Mouse (Mus musculus) heart, adult 2 months (tissue): ENCODE results near the gene Steap3. TPM values are rescaled to one million over a fixed set of nuclear protein-coding genes. Genes with fewer than 3 reads are reported as not detected.
"Not testable (repeated sequence)": the region's sequence is repeated elsewhere in the genome, so short reads cannot be mapped to it uniquely, and the experiment has no call there.

Source experiments
- DNase-seq, 2 experiments: peaks; one replicate each; pipeline ENCODE4 v3.0.0; 2021
- H3K27ac ChIP-seq: fragments of 200-600 bp; 2 replicates; pipeline ENCODE4 v1.8.1; 2022
- H3K27me3 ChIP-seq: fragments of 200-500 bp; 2 replicates; pipeline ENCODE4 v1.6.1; 2012; ENCODE audit warnings: mild to moderate bottlenecking, low read length, inconsistent platforms, mixed read lengths; ENCODE audit not compliant: control insufficient read depth, insufficient read depth
- H3K36me3 ChIP-seq: fragments of 200-500 bp; 2 replicates; pipeline ENCODE4 v1.6.1; 2012; ENCODE audit warnings: low read length, inconsistent platforms; ENCODE audit not compliant: control insufficient read depth, insufficient read depth
- H3K4me1 ChIP-seq: fragments of 200-500 bp; 2 replicates; pipeline ENCODE4 v1.6.1; 2011; ENCODE audit warnings: low read length; ENCODE audit not compliant: control insufficient read depth, insufficient read depth
- H3K4me3 ChIP-seq: fragments of 200-600 bp; 2 replicates; pipeline ENCODE4 v1.8.1; 2022
- H3K79me2 ChIP-seq: fragments of 200-500 bp; replicated peaks from 2 replicates; pipeline ENCODE4 v1.6.1; 2012; ENCODE audit warnings: mild to moderate bottlenecking, inconsistent platforms, low read length, moderate library complexity, mixed read lengths; ENCODE audit not compliant: control insufficient read depth, insufficient read depth
- H3K9ac ChIP-seq: fragments of 200-500 bp; 2 replicates; pipeline ENCODE4 v1.6.1; 2012; ENCODE audit warnings: low read depth, mild to moderate bottlenecking, control low read depth, inconsistent platforms, low read length, mixed read lengths
- CTCF ChIP-seq: fragments of 200-600 bp; IDR thresholded peaks from 2 replicates; pipeline ENCODE4 v1.8.1; 2022; ENCODE audit warnings: antibody characterized with exemption, mild to moderate bottlenecking, moderate library complexity
- EP300 ChIP-seq: fragments of 200-500 bp; IDR thresholded peaks from 2 replicates; pipeline ENCODE4 v1.6.1; 2011; ENCODE audit warnings: low read depth, low read length, control low read depth; ENCODE audit not compliant: insufficient read depth
- POLR2A ChIP-seq: fragments of 200-500 bp; IDR thresholded peaks from 2 replicates; pipeline ENCODE4 v1.6.1; 2011; ENCODE audit warnings: mild to moderate bottlenecking, low read depth, low read length, control low read depth; ENCODE audit not compliant: insufficient read depth
- WGBS: fragments of 180-500 bp; shearing (Covaris S2); methylation state at CpG from one replicate; pipeline ENCODE4 v1.1.7; 2018; 5-methylcytosine and 5-hydroxymethylcytosine counted together
- intact Hi-C: fragments of 180-260 bp; cut with DNase I; formaldehyde crosslinking; loops from one replicate; pipeline ENCODE4 v1.15.1; 2025
- polyA plus RNA-seq: library from polyadenylated mRNA; depleted of rRNA; stranded (reverse); fragments of >200 nt; gene quantifications from 2 replicates; pipeline ENCODE4 v1.2.3, GENCODE M21; 2012
- total RNA-seq, 2 experiments: library from RNA; stranded (reverse); gene quantifications; 2 replicates each; pipeline ENCODE4 v1.2.3; 2021

Gene Steap3
- total and polyA plus RNA-seq, 3 experiments = 25.2 to 54.9 (median 27.9) TPM

GRCm38 (mm10) chr1:120289843-120290242, 17.3 kb upstream of the Steap3 start:
- no peak overlapping the region for H3K9ac ChIP-seq
- H3K27ac ChIP-seq = no peak overlapping the region
- H3K27me3 ChIP-seq = no peaks in the 10 kb centered on the region
- no peak overlapping the region for H3K4me3 ChIP-seq
- intact Hi-C loops = no loop called here
- no peaks in the 10 kb centered on the region for H3K79me2 ChIP-seq
- no peaks in the 10 kb centered on the region for H3K36me3 ChIP-seq
- H3K4me1 ChIP-seq = no peaks in the 10 kb centered on the region
- TF ChIP-seq CTCF (peak; percentile 42), EP300 (no peak)
- no peak for DNase-seq
- 40% methylated on average over 2 of the region's 2 CpGs for WGBS

- Histone ChIP-seq H3K27me3 (no peaks in the 10 kb centered on the region), H3K9ac (no peak overlapping the region), H3K4me1 (no peaks in the 10 kb centered on the region), H3K4me3 (no peak overlapping the region), H3K79me2 (no peaks in the 10 kb centered on the region), H3K36me3 (no peaks in the 10 kb centered on the region), H3K27ac (no peak overlapping the region)
- TF ChIP-seq POLR2A (no peak), EP300 (no peak), CTCF (no peak)
- intact Hi-C loops = no loop called here
- DNase-seq = no peak
- WGBS = 51% methylated on average over 4 of the region's 4 CpGs
These were observed 15.2 kb upstream of the Steap3 start for GRCm38 (mm10) chr1:120287679-120288078.

GRCm38 (mm10) chr1:120276058-120276457, 3.6 kb upstream of the Steap3 start:
- WGBS = 76% methylated on average over 1 of the region's 1 CpGs
- H3K27me3 ChIP-seq, H3K36me3 ChIP-seq, H3K9ac ChIP-seq, H3K79me2 ChIP-seq, DNase-seq, H3K4me1 ChIP-seq, intact Hi-C loops, H3K27ac ChIP-seq, H3K4me3 ChIP-seq: not testable (repeated sequence)

GRCm38 (mm10) chr1:120275224-120275623, 2.7 kb upstream of the Steap3 start:
- no peak overlapping the region for H3K4me3 ChIP-seq
- H3K36me3 ChIP-seq = no peaks in the 10 kb centered on the region
- H3K79me2 ChIP-seq = no peaks in the 10 kb centered on the region
- TF ChIP-seq CTCF (no peak), POLR2A (no peak), EP300 (no peak)
- H3K9ac ChIP-seq = no peak overlapping the region
- WGBS = 77% methylated on average over 3 of the region's 3 CpGs
- no peak for DNase-seq
- H3K27me3 ChIP-seq = no peaks in the 10 kb centered on the region
- H3K27ac ChIP-seq = no peak overlapping the region
- no peaks in the 10 kb centered on the region for H3K4me1 ChIP-seq
- intact Hi-C loops = no loop called here

- Histone ChIP-seq H3K79me2 (no peaks in the 10 kb centered on the region), H3K4me1 (no peaks in the 10 kb centered on the region), H3K9ac (no peak overlapping the region), H3K27ac (no peak overlapping the region), H3K27me3 (no peaks in the 10 kb centered on the region), H3K36me3 (no peaks in the 10 kb centered on the region), H3K4me3 (no peak overlapping the region)
- TF ChIP-seq EP300 (no peak), CTCF (no peak), POLR2A (no peak)
- intact Hi-C loops = no loop called here
- no peak for DNase-seq
- WGBS = 73% methylated on average over 3 of the region's 3 CpGs
These were observed 1.6 kb downstream of the Steap3 start for GRCm38 (mm10) chr1:120270882-120271281.

- H3K4me3 ChIP-seq = no peak overlapping the region
- no peak overlapping the region for H3K9ac ChIP-seq
- H3K36me3 ChIP-seq = no peaks in the 10 kb centered on the region
- 72% methylated on average over 7 of the region's 7 CpGs for WGBS
- DNase-seq = no peak
- intact Hi-C loops = no loop called here
- H3K27me3 ChIP-seq = no peaks in the 10 kb centered on the region
- H3K4me1 ChIP-seq = no peaks in the 10 kb centered on the region
- no peak overlapping the region for H3K27ac ChIP-seq
- no peaks in the 10 kb centered on the region for H3K79me2 ChIP-seq
- TF ChIP-seq EP300 = no peak
- TF ChIP-seq CTCF = no peak
- no peak for TF ChIP-seq POLR2A
These were observed 2.4 kb downstream of the Steap3 start for GRCm38 (mm10) chr1:120270115-120270514.
